Mouse (Mus musculus) testis, adult 10 weeks (tissue): ENCODE results near the gene Cldn14. TPM values are rescaled to one million over a fixed set of nuclear protein-coding genes. Genes with fewer than 3 reads are reported as not detected.

ENCODE experiments used
- polyA plus RNA-seq: library from polyadenylated mRNA; stranded (reverse); fragments of 350-450 nt; fragmentation: Illumina TruSeq; extraction: RNeasy Lipid Tissue Mini Kit (QIAGEN cat#74804); gene quantifications from one replicate; pipeline ENCODE4 v1.2.3, GENCODE M21; 2014; ENCODE audit warnings: low read depth, low replicate concordance

Gene Cldn14
- polyA plus RNA-seq: not detected

DNA sequence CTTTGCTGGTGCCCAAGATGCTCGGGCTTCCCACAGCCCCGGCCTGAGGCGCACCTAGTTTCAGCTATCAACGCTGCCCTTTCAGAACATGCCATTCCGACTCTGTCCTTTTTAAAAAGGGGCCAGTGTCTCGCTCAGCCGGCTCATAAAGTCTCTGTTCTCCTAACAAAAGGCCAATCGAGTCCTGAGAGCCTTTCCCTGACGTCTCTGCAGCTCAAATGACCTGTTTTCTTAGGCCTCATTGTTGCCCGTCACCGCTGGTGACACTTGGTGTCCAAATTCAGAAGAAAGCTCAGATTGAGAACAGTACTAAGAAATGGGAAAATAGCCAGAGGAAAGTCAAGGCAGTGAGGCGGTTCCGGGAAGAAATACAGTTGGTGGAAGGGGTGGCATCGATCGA is at the start of gene Cldn14:
Gene Cldn14 (minus strand): TSS at position 101 of the 400 bp plus-strand sequence.

DNA sequence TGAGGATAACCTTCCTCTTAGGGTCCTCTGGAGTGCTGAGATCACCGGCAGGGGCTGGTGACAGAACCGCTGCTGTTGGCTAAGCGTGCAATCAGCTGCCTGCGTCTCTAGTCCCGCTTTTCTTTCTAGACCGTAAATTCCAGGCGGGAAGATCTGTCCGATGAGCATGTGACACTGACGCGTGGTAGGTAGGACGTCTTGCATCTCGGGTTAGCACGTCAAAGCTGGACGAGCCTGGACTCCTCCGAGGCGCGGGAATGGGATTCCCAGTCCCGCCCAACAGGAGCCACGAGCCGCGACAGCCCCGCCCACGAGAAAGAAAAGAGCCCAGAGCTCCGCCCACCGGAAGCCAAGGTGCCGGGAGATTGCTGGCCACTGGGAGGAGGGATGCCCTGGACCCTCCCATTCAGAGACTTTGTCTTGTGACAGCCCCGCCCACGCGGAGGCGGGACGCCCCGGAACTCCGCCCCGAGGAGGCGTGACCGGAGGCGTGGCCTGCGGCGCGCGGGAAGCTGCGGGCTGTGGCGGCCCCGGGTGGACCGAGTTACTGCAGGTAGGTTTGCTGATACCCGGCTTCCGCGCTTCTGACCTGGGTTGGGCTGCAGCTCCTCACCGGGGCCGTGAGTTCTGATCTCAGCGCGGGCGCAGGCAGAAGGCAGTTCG is 125.1 kb downstream of the Cldn14 start, which contains the start of gene Chaf1b:
Gene Chaf1b (plus strand): TSS at position 479 of the 663 bp plus-strand sequence.

Other genes starting within 250 kb of the Cldn14 start
- gene Morc3, start 176.7 kb downstream of the Cldn14 start, polyA plus RNA-seq: 115 TPM
- gene Chaf1b, start 124.9 kb downstream of the Cldn14 start, polyA plus RNA-seq: 6.4 TPM
- gene Sim2, start 76.1 kb upstream of the Cldn14 start, polyA plus RNA-seq: not detected